Mouse (Mus musculus) cerebellum, adult 2 months (tissue): ENCODE results near the gene Elac2.

ENCODE experiments used
- CTCF ChIP-seq: fragments of 200-500 bp; IDR thresholded peaks from 2 replicates; pipeline ENCODE4 v1.5.1; 2011; ENCODE audit warnings: low read depth, mild to moderate bottlenecking, control low read depth, low read length, moderate library complexity, borderline replicate concordance; ENCODE audit not compliant: insufficient read depth
- POLR2A ChIP-seq: fragments of 200-500 bp; IDR thresholded peaks from 2 replicates; pipeline ENCODE4 v1.6.1; 2011; ENCODE audit warnings: low read length, control low read depth, borderline replicate concordance; ENCODE audit not compliant: insufficient read depth

GRCm38 (mm10) chr11:64968939-64969342 is 9.9 kb upstream of the Elac2 start:
- TF ChIP-seq CTCF (no peak), POLR2A (no peak)
